Mouse (Mus musculus) brain, embryonic 14.5 days (tissue): ENCODE data around the gene Pde10a. TPM values are rescaled to one million over a fixed set of nuclear protein-coding genes. Genes with fewer than 3 reads are reported as not detected.

Experiments
- DNase-seq: peaks from one replicate; pipeline ENCODE4 v3.0.0-alpha.2; 2011; ENCODE audit warnings: low read depth
- CTCF ChIP-seq: fragments of 200-500 bp; IDR thresholded peaks from 2 replicates; pipeline ENCODE4 v1.5.1; 2012; ENCODE audit warnings: inconsistent platforms, mild to moderate bottlenecking, moderate library complexity, borderline replicate concordance; ENCODE audit not compliant: insufficient read depth, insufficient read length; ENCODE audit errors: extremely low read depth
- POLR2A ChIP-seq: fragments of 200-500 bp; IDR thresholded peaks from 2 replicates; pipeline ENCODE4 v1.6.1; 2012; ENCODE audit warnings: mild to moderate bottlenecking, inconsistent platforms, borderline replicate concordance; ENCODE audit not compliant: poor library complexity, insufficient read depth, insufficient read length, severe bottlenecking; ENCODE audit errors: extremely low read depth
- polyA plus RNA-seq: library from polyadenylated mRNA; depleted of rRNA; stranded (reverse); fragments of >200 nt; gene quantifications from 2 replicates; pipeline ENCODE4 v1.2.3, GENCODE M21; 2012; rRNA removed

Pde10a gene
- polyA plus RNA-seq, 1 experiment: 33.0 TPM

- TF ChIP-seq POLR2A (no peak), CTCF (peak; percentile 53; the same call in 1 of the 2 replicates)
- peak; percentile 88 for DNase-seq
These were observed 498.2 kb downstream of the Pde10a start for GRCm38 (mm10) chr17:9023198-9023942.

- peak; percentile 30 for DNase-seq
- no peak for TF ChIP-seq POLR2A
- TF ChIP-seq CTCF: no peak
These were observed 505.0 kb downstream of the Pde10a start for GRCm38 (mm10) chr17:9030181-9030580.

GRCm38 (mm10) chr17:9031241-9032141 is 506.3 kb downstream of the Pde10a start:
- peak; percentile 94 for DNase-seq
- no peak for TF ChIP-seq POLR2A
- TF ChIP-seq CTCF: peak; percentile 94

- TF ChIP-seq CTCF (no peak), POLR2A (no peak)
- DNase-seq: peak; percentile 68
These were observed 507.3 kb downstream of the Pde10a start for GRCm38 (mm10) chr17:9032362-9033044.

- no peak for DNase-seq
- TF ChIP-seq POLR2A (no peak), CTCF (no peak)
These were observed 508.3 kb downstream of the Pde10a start for GRCm38 (mm10) chr17:9033511-9033910.

GRCm38 (mm10) chr17:9035561-9036348 is 510.6 kb downstream of the Pde10a start:
- TF ChIP-seq POLR2A: no peak
- no peak for TF ChIP-seq CTCF
- no peak for DNase-seq

Other genes with a start within 250 kb of the Pde10a start
- gene Mpc1, start 242.5 kb upstream of the Pde10a start, polyA plus RNA-seq: 141 and 162 TPM in 2 replicates
- gene Sft2d1, start 214.3 kb upstream of the Pde10a start, polyA plus RNA-seq: 156 and 229 TPM in 2 replicates
- gene Prr18, start 187.9 kb upstream of the Pde10a start, polyA plus RNA-seq: 21.3 and 29.3 TPM in 2 replicates
- gene T2, start 169.4 kb upstream of the Pde10a start, polyA plus RNA-seq: 0.81 and 1.4 TPM in 2 replicates
- 1.4 and 2.3 TPM in 2 replicates for gene T, start 90.9 kb upstream of the Pde10a start, polyA plus RNA-seq
- gene Gm17087, start 41.6 kb downstream of the Pde10a start, polyA plus RNA-seq: not detected in 2 replicates